In genomic region chr8:94011076-94012012, GRCm38 (mm10) we compare ENCODE assay signal across 8 mouse cellular contexts. TPM values are rescaled to one million over a fixed set of nuclear protein-coding genes. Genes with fewer than 3 reads are reported as not detected.
DNase-seq lines count a peak whose midpoint lies in the region; ATAC-seq lines count a peak whose summit lies in the region.

No protein-coding gene starts in this region.

- H3K9me3 ChIP-seq in forebrain, embryonic 15.5 days, result no peaks in the 10 kb centered on the region
- H3K9me3 ChIP-seq in kidney, embryonic 15.5 days (replicated peaks), result no peaks in the 10 kb centered on the region
- H3K9me3 ChIP-seq in midbrain, embryonic 10.5 days (replicated peaks), result no peaks in the 10 kb centered on the region

- peak overlapping the region; percentile 93 for H3K27ac ChIP-seq in forebrain, embryonic 15.5 days (replicated peaks)
- peak overlapping the region; percentile 94 for H3K27ac ChIP-seq in kidney, embryonic 15.5 days
- H3K27ac ChIP-seq in midbrain, embryonic 10.5 days (replicated peaks), result peak overlapping the region; percentile 97

- H3K36me3 ChIP-seq in forebrain, embryonic 15.5 days, result no peaks in the 10 kb centered on the region
- H3K36me3 ChIP-seq in kidney, embryonic 15.5 days, result peaks cover 7% of the 10 kb centered on the region; the same call in 1 of the 2 replicates
- peaks cover 14% of the 10 kb centered on the region for H3K36me3 ChIP-seq in midbrain, embryonic 10.5 days

- H3K9ac ChIP-seq in forebrain, embryonic 15.5 days (replicated peaks), result peak overlapping the region; percentile 99
- H3K9ac ChIP-seq in kidney, embryonic 15.5 days, result peak overlapping the region; percentile 99

- peak overlapping the region; percentile 94 for H3K4me3 ChIP-seq in forebrain, embryonic 15.5 days
- peak overlapping the region; percentile 98 for H3K4me3 ChIP-seq in kidney, embryonic 15.5 days (replicated peaks)
- peak overlapping the region; percentile 95 for H3K4me3 ChIP-seq in midbrain, embryonic 10.5 days

- peak overlapping the region; percentile 67 for H3K4me2 ChIP-seq in forebrain, embryonic 15.5 days (replicated peaks)
- peak overlapping the region; percentile 92 for H3K4me2 ChIP-seq in kidney, embryonic 15.5 days

- H3K4me1 ChIP-seq in forebrain, embryonic 15.5 days, result peaks cover 36% of the 10 kb centered on the region
- H3K4me1 ChIP-seq in kidney, embryonic 15.5 days, result peaks cover 38% of the 10 kb centered on the region
- H3K4me1 ChIP-seq in midbrain, embryonic 10.5 days, result peaks cover 42% of the 10 kb centered on the region

- H3K27me3 ChIP-seq in forebrain, embryonic 15.5 days, result no peaks in the 10 kb centered on the region
- no peaks in the 10 kb centered on the region for H3K27me3 ChIP-seq in kidney, embryonic 15.5 days
- H3K27me3 ChIP-seq in midbrain, embryonic 10.5 days (ENCODE audit: low read depth, poor library complexity, severe bottlenecking), result no peaks in the 10 kb centered on the region

- no peak for DNase-seq in frontal cortex, adult 2 months (ENCODE audit: extremely low spot score in 1 of 2, low spot score in 1 of 2)
- DNase-seq in MEL-GATA-1-ER (ENCODE audit: extremely low read depth, low read depth), result peak; percentile 63
- DNase-seq in midbrain, embryonic 10.5 days (ENCODE audit: low spot score), result no peak
- DNase-seq in urinary bladder, adult 2 months (ENCODE audit: low spot score), result no peak
- no peak for DNase-seq in right cerebral cortex, adult 18-20 months

- 2% methylated on average over 48 of the region's 48 CpGs for WGBS in forebrain, embryonic 15.5 days
- 3% methylated on average over 48 of the region's 48 CpGs for WGBS in kidney, embryonic 15.5 days
- 6% methylated on average over 48 of the region's 48 CpGs for WGBS in midbrain, embryonic 10.5 days

- ATAC-seq in frontal cortex, adult (ENCODE audit: low TSS enrichment), result peak; percentile 5; the same call in 1 of the 2 replicates
- no peak for ATAC-seq in forebrain, embryonic 15.5 days (replicated peaks)
- ATAC-seq in kidney, embryonic 15.5 days (replicated peaks; ENCODE audit: low FRiP score), result no peak

RNA-seq across cellular contexts. Expression of gene Amfr, which starts 1.3 kb away (rescaled TPM):
- 111 and 113 TPM in 2 replicates for polyA plus RNA-seq in frontal cortex, adult 2 months (2012; rRNA removed)
- 71.8 and 76.3 TPM in 2 replicates for polyA plus RNA-seq in forebrain, embryonic 15.5 days (2015; fragmentation: Nextera tagmentation; extraction: Ambion mirVana)
- 45.4 and 49.3 TPM in 2 replicates for polyA plus RNA-seq in kidney, embryonic 15.5 days (2015; fragmentation: Nextera tagmentation; extraction: Ambion mirVana)
- polyA plus RNA-seq in midbrain, embryonic 10.5 days (2016; fragmentation: Nextera tagmentation; extraction: Ambion mirVana), result 47.0 and 50.8 TPM in 2 replicates
- polyA plus RNA-seq in urinary bladder, adult 2 months (2012; rRNA removed), result 83.0 and 90.3 TPM in 2 replicates

RNA-seq across cellular contexts. Expression of gene Nudt21, which starts 25.5 kb away (rescaled TPM):
- polyA plus RNA-seq in frontal cortex, adult 2 months (2012; rRNA removed), result 31.7 and 35.4 TPM in 2 replicates
- polyA plus RNA-seq in forebrain, embryonic 15.5 days (2015; fragmentation: Nextera tagmentation; extraction: Ambion mirVana), result 133 and 134 TPM in 2 replicates
- 120 and 137 TPM in 2 replicates for polyA plus RNA-seq in kidney, embryonic 15.5 days (2015; fragmentation: Nextera tagmentation; extraction: Ambion mirVana)
- polyA plus RNA-seq in midbrain, embryonic 10.5 days (2016; fragmentation: Nextera tagmentation; extraction: Ambion mirVana), result 181 and 182 TPM in 2 replicates
- polyA plus RNA-seq in urinary bladder, adult 2 months (2012; rRNA removed), result 28.9 and 30.5 TPM in 2 replicates

RNA-seq across cellular contexts. Expression of gene Ogfod1, which starts 25.7 kb away (rescaled TPM):
- polyA plus RNA-seq in frontal cortex, adult 2 months (2012; rRNA removed), result 48.7 and 52.5 TPM in 2 replicates
- 16.1 and 18.8 TPM in 2 replicates for polyA plus RNA-seq in forebrain, embryonic 15.5 days (2015; fragmentation: Nextera tagmentation; extraction: Ambion mirVana)
- 12.8 and 13.0 TPM in 2 replicates for polyA plus RNA-seq in kidney, embryonic 15.5 days (2015; fragmentation: Nextera tagmentation; extraction: Ambion mirVana)
- polyA plus RNA-seq in midbrain, embryonic 10.5 days (2016; fragmentation: Nextera tagmentation; extraction: Ambion mirVana), result 10.8 and 11.6 TPM in 2 replicates
- 15.7 and 15.9 TPM in 2 replicates for polyA plus RNA-seq in urinary bladder, adult 2 months (2012; rRNA removed)
